In genomic region chr16:18016482-18016881, GRCm38 (mm10) we compare ENCODE assay signal across 3 mouse cellular contexts.
DNase-seq lines count a peak whose midpoint lies in the region.

No protein-coding gene starts in this region.

- DNase-seq in ES-CJ7 (ENCODE audit: low read depth, low spot score) = peak; percentile 61
- peak; percentile 86 for DNase-seq in R1 (ENCODE audit: low read depth, low spot score)
- peak; percentile 74 for DNase-seq in ZHBTc4 (ENCODE audit: low read depth, low spot score)
